Mouse (Mus musculus) bone marrow macrophage, adult 2 months (primary cell): Measurements from ENCODE around the gene Thbs4.

Source experiments
- CTCF ChIP-seq: IDR thresholded peaks from 2 replicates; pipeline ENCODE4 v1.5.1; 2012; ENCODE audit warnings: low read depth, mild to moderate bottlenecking, low read length, moderate library complexity
- POLR2A ChIP-seq: IDR thresholded peaks from 2 replicates; pipeline ENCODE4 v1.6.1; 2012; ENCODE audit warnings: mild to moderate bottlenecking, low read depth, low read length, borderline replicate concordance

- TF ChIP-seq CTCF (no peak), POLR2A (no peak)
Observed at GRCm38 (mm10) chr13:92710361-92710760, 84.3 kb downstream of the Thbs4 start.
